Mouse (Mus musculus) liver, adult (tissue): ENCODE results near the gene Lmcd1.

Experiments used
- GATA4 ChIP-seq: IDR thresholded peaks from 2 replicates; pipeline ENCODE4 v1.6.1; 2014; ENCODE audit warnings: mild to moderate bottlenecking, low read length; ENCODE audit not compliant: insufficient replicate concordance

Lmcd1 gene

GRCm38 (mm10) chr6:112273501-112274205 is at the start of gene Lmcd1:
Gene Lmcd1, plus strand, starts transcription at chr6:112273758.
- no peak for TF ChIP-seq GATA4

- TF ChIP-seq GATA4: no peak
Observed at GRCm38 (mm10) chr6:112223877-112224632, 49.5 kb upstream of the Lmcd1 start.

GRCm38 (mm10) chr6:112236775-112237174 is 36.8 kb upstream of the Lmcd1 start:
- no peak for TF ChIP-seq GATA4

GRCm38 (mm10) chr6:112242216-112242615 is 31.3 kb upstream of the Lmcd1 start:
- no peak for TF ChIP-seq GATA4

- TF ChIP-seq GATA4: no peak
Observed at GRCm38 (mm10) chr6:112245639-112246038, 27.9 kb upstream of the Lmcd1 start.

GRCm38 (mm10) chr6:112246636-112247035 is 26.9 kb upstream of the Lmcd1 start:
- TF ChIP-seq GATA4: no peak

- TF ChIP-seq GATA4: no peak
Observed at GRCm38 (mm10) chr6:112254967-112255366, 18.6 kb upstream of the Lmcd1 start.

- TF ChIP-seq GATA4: no peak
Observed at GRCm38 (mm10) chr6:112255388-112256225, 18.0 kb upstream of the Lmcd1 start.

- no peak for TF ChIP-seq GATA4
Observed at GRCm38 (mm10) chr6:112256599-112256998, 17.0 kb upstream of the Lmcd1 start.

GRCm38 (mm10) chr6:112261089-112261488 is 12.5 kb upstream of the Lmcd1 start:
- TF ChIP-seq GATA4: no peak

- TF ChIP-seq GATA4: no peak
Observed at GRCm38 (mm10) chr6:112264321-112264720, 9.2 kb upstream of the Lmcd1 start.

- TF ChIP-seq GATA4: no peak
Observed at GRCm38 (mm10) chr6:112266631-112267030, 6.9 kb upstream of the Lmcd1 start.

- no peak for TF ChIP-seq GATA4
Observed at GRCm38 (mm10) chr6:112267661-112268357, 5.7 kb upstream of the Lmcd1 start.

- TF ChIP-seq GATA4: no peak
Observed at GRCm38 (mm10) chr6:112274261-112275055, 900 bp downstream of the Lmcd1 start.
